Mouse (Mus musculus) adrenal gland, postnatal 36 days (tissue): ENCODE data around the gene Rbm3. TPM values are rescaled to one million over a fixed set of nuclear protein-coding genes. Genes with fewer than 3 reads are reported as not detected.
"Not testable (repeated sequence)": the region's sequence is repeated elsewhere in the genome, so short reads cannot be mapped to it uniquely, and the experiment has no call there.

Source experiments
- DNase-seq, 2 experiments: peaks; one replicate each; pipeline ENCODE4 v3.0.0; 2021; ENCODE audit warnings: mixed read lengths in 1 of 2
- total RNA-seq, 2 experiments: library from RNA; stranded (reverse); gene quantifications; 2 replicates each; pipeline ENCODE4 v1.2.3; 2021

Rbm3 gene
- total RNA-seq, 2 experiments from 2014 or later, result 97.4 to 129 TPM

GRCm38 (mm10) chrX:8132017-8132976 is 13.4 kb downstream of the Rbm3 start, which contains the start of gene Wdr13:
TSS of gene Wdr13 (minus strand) at chrX:8132892.
- peak; percentile 91 to 92 for DNase-seq

- DNase-seq, result no peak
Measured at GRCm38 (mm10) chrX:8131393-8131792, 14.3 kb downstream of the Rbm3 start.

GRCm38 (mm10) chrX:8125235-8125634 is 20.4 kb downstream of the Rbm3 start:
- no peak for DNase-seq

GRCm38 (mm10) chrX:8123821-8124470 is 21.7 kb downstream of the Rbm3 start:
- no peak for DNase-seq

- no peak for DNase-seq
Measured at GRCm38 (mm10) chrX:8117264-8117663, 28.4 kb downstream of the Rbm3 start.

- DNase-seq, result no peak
Measured at GRCm38 (mm10) chrX:8115275-8115674, 30.4 kb downstream of the Rbm3 start.

GRCm38 (mm10) chrX:8105019-8105418 is 40.7 kb downstream of the Rbm3 start:
- no peak for DNase-seq

- DNase-seq, result no peak
Measured at GRCm38 (mm10) chrX:8102213-8102668, 43.4 kb downstream of the Rbm3 start.

GRCm38 (mm10) chrX:8101017-8101416 is 44.7 kb downstream of the Rbm3 start:
- DNase-seq, result peak in 1 of 2 experiments; percentile 9

- no peak for DNase-seq
Measured at GRCm38 (mm10) chrX:8099435-8099834, 46.2 kb downstream of the Rbm3 start.

- peak; percentile 95 for DNase-seq
Measured at GRCm38 (mm10) chrX:8096787-8097242, 48.9 kb downstream of the Rbm3 start.

- peak; percentile 71 to 87 for DNase-seq
Measured at GRCm38 (mm10) chrX:8096068-8096786, 49.5 kb downstream of the Rbm3 start.

GRCm38 (mm10) chrX:8095546-8095945 is 50.1 kb downstream of the Rbm3 start:
- DNase-seq, result no peak

GRCm38 (mm10) chrX:8090954-8091347 is 54.7 kb downstream of the Rbm3 start:
- not testable (repeated sequence) for DNase-seq

GRCm38 (mm10) chrX:8090346-8090953 is 55.2 kb downstream of the Rbm3 start, which contains the start of gene Was:
TSS of gene Was (minus strand) at chrX:8090498.
- no peak for DNase-seq

- DNase-seq, result no peak
Measured at GRCm38 (mm10) chrX:8089746-8090145, 55.9 kb downstream of the Rbm3 start.

Other genes with a start within 250 kb of the Rbm3 start
- 100 to 1,000 TPM; 120 to 121 TPM for gene Pqbp1, start 246.6 kb downstream of the Rbm3 start, total RNA-seq
- gene Timm17b, start 246.5 kb downstream of the Rbm3 start, total RNA-seq, result 100 to 1,000 TPM; 113 to 126 TPM
- gene Gm10491, start 238.0 kb downstream of the Rbm3 start, total RNA-seq, result not detected
- not detected for gene Gm10490, start 236.3 kb downstream of the Rbm3 start, total RNA-seq
- 10 to 100 TPM; 28.0 to 39.7 TPM for gene Pcsk1n, start 226.1 kb downstream of the Rbm3 start, total RNA-seq
- gene Eras, start 217.3 kb downstream of the Rbm3 start, total RNA-seq, result not detected
- gene Hdac6, start 198.0 kb downstream of the Rbm3 start, total RNA-seq, result 10 to 100 TPM; 16.5 to 17.3 TPM
- under 1 TPM in 1 of 2 experiments, not detected in 1; 0.26 TPM for gene Gata1, start 167.8 kb downstream of the Rbm3 start, total RNA-seq
- gene Glod5, start 127.4 kb downstream of the Rbm3 start, total RNA-seq, result not detected
- gene Suv39h1, start 71.1 kb downstream of the Rbm3 start, total RNA-seq, result 10 to 100 TPM; 11.0 to 15.1 TPM
- gene Was, start 55.4 kb downstream of the Rbm3 start, total RNA-seq, result 1 to 10 TPM; 1.7 to 2.3 TPM
- gene Wdr13, start 13.0 kb downstream of the Rbm3 start, total RNA-seq, result 10 to 100 TPM; 63.2 to 64.0 TPM
- gene Tbc1d25, start 30.3 kb upstream of the Rbm3 start, total RNA-seq, result 1 to 10 TPM; 7.7 to 8.0 TPM
- 10 to 100 TPM; 57.2 to 94.7 TPM for gene Ebp, start 47.6 kb upstream of the Rbm3 start, total RNA-seq
- 1 to 10 TPM; 6.8 to 7.9 TPM for gene Porcn, start 60.6 kb upstream of the Rbm3 start, total RNA-seq
- gene Ftsj1, start 106.5 kb upstream of the Rbm3 start, total RNA-seq, result 10 to 100 TPM; 20.6 to 28.8 TPM
- gene Slc38a5, start 125.3 kb upstream of the Rbm3 start, total RNA-seq, result not detected
- gene Ssxb10, start 181.5 kb upstream of the Rbm3 start, total RNA-seq, result not detected
- not detected for gene Ssxb9, start 221.1 kb upstream of the Rbm3 start, total RNA-seq